Mouse (Mus musculus) monocyte, adult 5-6 weeks (primary cell): Measurements from ENCODE around the gene Zfp653. TPM values are rescaled to one million over a fixed set of nuclear protein-coding genes. Genes with fewer than 3 reads are reported as not detected.
"Not testable (repeated sequence)": the region's sequence is repeated elsewhere in the genome, so short reads cannot be mapped to it uniquely, and the experiment has no call there.

Source experiments
- ATAC-seq: fragments of 153-309, 156-312 bp; replicated peaks from 2 replicates; pipeline ENCODE4 v1.8.0; 2017; ENCODE audit warnings: mild to moderate bottlenecking; ENCODE audit not compliant: low TSS enrichment, insufficient number of reproducible peaks, severe bottlenecking, poor library complexity, low FRiP score
- total RNA-seq: library from RNA; stranded (forward); fragments of 200-1000, 200-491, 200-594 nt; gene quantifications from 3 replicates; pipeline ENCODE4 v1.2.3, GENCODE M21; 2017

The Zfp653 gene
- total RNA-seq, 1 experiment from 2014 or later, result 8.5 TPM

- no peak for ATAC-seq
These were observed 5.0 kb upstream of the Zfp653 start for GRCm38 (mm10) chr9:22076223-22076622.

- ATAC-seq, result not testable (repeated sequence)
These were observed 4.6 kb upstream of the Zfp653 start for GRCm38 (mm10) chr9:22075778-22076177.

- ATAC-seq, result no peak
These were observed 1.1 kb upstream of the Zfp653 start for GRCm38 (mm10) chr9:22072276-22072675.

- no peak for ATAC-seq
These were observed 1.2 kb downstream of the Zfp653 start for GRCm38 (mm10) chr9:22069881-22070553.

- ATAC-seq, result no peak
These were observed 4.0 kb downstream of the Zfp653 start for GRCm38 (mm10) chr9:22067195-22067594.

GRCm38 (mm10) chr9:22066433-22066832 is 4.7 kb downstream of the Zfp653 start:
- no peak for ATAC-seq

- ATAC-seq, result no peak
These were observed 5.5 kb downstream of the Zfp653 start for GRCm38 (mm10) chr9:22065642-22066041.

- ATAC-seq, result no peak
These were observed 6.8 kb downstream of the Zfp653 start for GRCm38 (mm10) chr9:22064341-22064740.

- ATAC-seq, result no peak
These were observed 9.8 kb downstream of the Zfp653 start for GRCm38 (mm10) chr9:22061339-22061738.

GRCm38 (mm10) chr9:22058011-22058424 is 13.2 kb downstream of the Zfp653 start:
- ATAC-seq, result no peak

GRCm38 (mm10) chr9:22057031-22057517 is 14.1 kb downstream of the Zfp653 start:
- no peak for ATAC-seq

- ATAC-seq, result no peak
These were observed 14.8 kb downstream of the Zfp653 start for GRCm38 (mm10) chr9:22056303-22056910.

- ATAC-seq, result no peak
These were observed 15.5 kb downstream of the Zfp653 start for GRCm38 (mm10) chr9:22055713-22056112.

GRCm38 (mm10) chr9:22054411-22055076 is 16.6 kb downstream of the Zfp653 start:
- peak; percentile 52 for ATAC-seq

GRCm38 (mm10) chr9:22053657-22054056 is 17.5 kb downstream of the Zfp653 start:
- no peak for ATAC-seq

GRCm38 (mm10) chr9:22051958-22052254 is 19.3 kb downstream of the Zfp653 start, which contains the start of gene Elavl3:
Gene Elavl3 (minus strand): TSS chr9:22052023.
- ATAC-seq, result no peak

GRCm38 (mm10) chr9:22051161-22051957 is 19.8 kb downstream of the Zfp653 start:
- no peak for ATAC-seq

GRCm38 (mm10) chr9:22050351-22050889 is 20.8 kb downstream of the Zfp653 start:
- no peak for ATAC-seq

- no peak for ATAC-seq
These were observed 21.4 kb downstream of the Zfp653 start for GRCm38 (mm10) chr9:22049721-22050270.
